Mouse (Mus musculus): ENCODE results near the gene Kri1.

GRCm38 (mm10) chr9:21274336-21274735 lies 13.4 kb downstream of the Kri1 start:
- TF ChIP-seq CTCF (IDR thresholded peaks at IDR 0.05; ENCODE audit: borderline replicate concordance, extremely low read depth, insufficient read depth, insufficient read length) = no peak
- TF ChIP-seq POLR2A (IDR thresholded peaks at IDR 0.05; ENCODE audit: borderline replicate concordance, extremely low read depth, insufficient read depth, insufficient read length, poor library complexity, severe bottlenecking) = no peak
